11 mouse cellular contexts compared by ENCODE assay signal in genomic region chr8:107386171-107386570, GRCm38 (mm10). TPM values are rescaled to one million over a fixed set of nuclear protein-coding genes. Genes with fewer than 3 reads are reported as not detected.
DNase-seq lines count a peak whose midpoint lies in the region; ATAC-seq and TF ChIP-seq lines count a peak whose summit lies in the region.
"Had no signal": no experiment of that assay in that cellular context is flagged by ENCODE, and none has a peak within 500 bp of the region (broad histone marks: within the 10 kb centered on the region; RNA-seq: fewer than 3 reads in every experiment).

No protein-coding gene starts in this region.

- TF ChIP-seq CTCF in liver, embryonic 14.5 days (IDR thresholded peaks at IDR 0.05; ENCODE audit: low read depth): no peak

- H3K9me3 ChIP-seq in kidney, embryonic 15.5 days (replicated peaks): no peaks in the 10 kb centered on the region
- H3K9me3 ChIP-seq in liver, embryonic 14.5 days (ENCODE audit: control insufficient read depth, low read length): no peaks in the 10 kb centered on the region
- H3K9me3 ChIP-seq: neural tube, embryonic 15.5 days had no signal

- H3K4me3 ChIP-seq in kidney, embryonic 15.5 days (replicated peaks): no peak overlapping the region
- H3K4me3 ChIP-seq in liver, embryonic 14.5 days (ENCODE audit: insufficient read depth in 1 of 2, low read depth in 2 of 2, low read length in 2 of 2): no peak overlapping the region
- H3K4me3 ChIP-seq: neural tube, embryonic 15.5 days had no signal

- H3K4me1 ChIP-seq in kidney, embryonic 15.5 days: peaks cover 3% of the 10 kb centered on the region
- peaks cover 0 to 6% of the 10 kb centered on the region in 2 experiments; a peak in 2 of 4 replicates for H3K4me1 ChIP-seq in liver, embryonic 14.5 days (replicated peaks; ENCODE audit: control insufficient read depth in 2 of 2, insufficient read depth in 2 of 2, low read length in 1 of 2)

- H3K9ac ChIP-seq in kidney, embryonic 15.5 days: no peak overlapping the region
- H3K9ac ChIP-seq in liver, embryonic 14.5 days (replicated peaks): no peak overlapping the region
- H3K9ac ChIP-seq: neural tube, embryonic 15.5 days had no signal

- no peaks in the 10 kb centered on the region for H3K27me3 ChIP-seq in kidney, embryonic 15.5 days
- H3K27me3 ChIP-seq in liver, embryonic 14.5 days (ENCODE audit: control insufficient read depth, insufficient read depth, low read length): no peaks in the 10 kb centered on the region
- H3K27me3 ChIP-seq: neural tube, embryonic 15.5 days; Patski had no signal

- no peak for TF ChIP-seq EP300 in liver, embryonic 14.5 days (IDR thresholded peaks at IDR 0.05; ENCODE audit: low read depth)

- H3K4me2 ChIP-seq in kidney, embryonic 15.5 days: no peak overlapping the region
- H3K4me2 ChIP-seq in liver, embryonic 14.5 days (ENCODE audit: low read depth): no peak overlapping the region
- H3K4me2 ChIP-seq: neural tube, embryonic 15.5 days had no signal

- ATAC-seq in kidney, embryonic 15.5 days (replicated peaks; ENCODE audit: low FRiP score): no peak
- ATAC-seq in liver, embryonic 14.5 days (ENCODE audit: insufficient read depth): peak; percentile 55; the same call in 1 of the 2 replicates
- ATAC-seq: intestine, embryonic 16.5 days; Patski had no signal

- no peaks in the 10 kb centered on the region for H3K36me3 ChIP-seq in kidney, embryonic 15.5 days
- H3K36me3 ChIP-seq in liver, embryonic 14.5 days (replicated peaks; ENCODE audit: control insufficient read depth, insufficient read depth, low read depth): no peaks in the 10 kb centered on the region
- H3K36me3 ChIP-seq: neural tube, embryonic 15.5 days had no signal

- peak; percentile 33 to 53 for DNase-seq in kidney, postnatal 25 days
- peak; percentile 78 for DNase-seq in Muller cell, postnatal 12 days (ENCODE audit: inconsistent ontology term)
- DNase-seq in heart, adult 8-10 months (ENCODE audit: low spot score): peak; percentile 82
- peak in 2 of 3 experiments; percentile 33 to 36 for DNase-seq in liver, embryonic 14.5 days (ENCODE audit: low read depth in 3 of 3, low spot score in 3 of 3)
- no peak for DNase-seq in layer of hippocampus, adult 9-11 months
- no peak for DNase-seq in yolk sac, embryonic 10.5 days (ENCODE audit: low spot score)
- DNase-seq: cerebellum, postnatal 25 days had no signal

- 47% methylated on average over 5 of the region's 5 CpGs for WGBS in kidney, embryonic 15.5 days
- 7% methylated on average over 5 of the region's 5 CpGs for WGBS in liver, embryonic 14.5 days (ENCODE audit: insufficient replicate concordance)

- H3K27ac ChIP-seq in kidney, embryonic 15.5 days: no peak overlapping the region
- H3K27ac ChIP-seq in liver, embryonic 14.5 days: no peak overlapping the region
- H3K27ac ChIP-seq: neural tube, embryonic 15.5 days had no signal

RNA-seq across cellular contexts. Expression of gene Nqo1, which starts 16.8 kb away (rescaled TPM):
- polyA plus RNA-seq in kidney, embryonic 15.5 days (2015; fragmentation: Nextera tagmentation; extraction: Ambion mirVana): 10.7 and 11.5 TPM in 2 replicates
- total RNA-seq in heart, adult 8-10 months (2022): 10 to 100 TPM; 65.1 to 78.9 (median 73.5) TPM
- 6.6 and 6.9 TPM in 2 replicates for polyA plus RNA-seq in liver, embryonic 14.5 days (2012; rRNA removed)
- 15.1 and 19.0 TPM in 2 replicates for polyA plus RNA-seq in liver, embryonic 14.5 days (2014; fragmentation: Nextera tagmentation; extraction: Ambion mirVana)

RNA-seq across cellular contexts. Expression of gene Nob1, which starts 38.7 kb away (rescaled TPM):
- polyA plus RNA-seq in kidney, embryonic 15.5 days (2015; fragmentation: Nextera tagmentation; extraction: Ambion mirVana): 86.1 and 89.0 TPM in 2 replicates
- 10 to 100 TPM; 18.5 to 27.0 (median 24.6) TPM for total RNA-seq in heart, adult 8-10 months (2022)
- polyA plus RNA-seq in liver, embryonic 14.5 days (2012; rRNA removed): 24.6 and 30.9 TPM in 2 replicates
- 16.0 and 18.5 TPM in 2 replicates for polyA plus RNA-seq in liver, embryonic 14.5 days (2014; fragmentation: Nextera tagmentation; extraction: Ambion mirVana)

RNA-seq across cellular contexts. Expression of gene Wwp2, which starts 50.0 kb away (rescaled TPM):
- 42.0 and 50.4 TPM in 2 replicates for polyA plus RNA-seq in kidney, embryonic 15.5 days (2015; fragmentation: Nextera tagmentation; extraction: Ambion mirVana)
- total RNA-seq in heart, adult 8-10 months (2022): 10 to 100 TPM; 22.2 to 25.0 (median 24.2) TPM
- 12.1 and 14.7 TPM in 2 replicates for polyA plus RNA-seq in liver, embryonic 14.5 days (2012; rRNA removed)
- polyA plus RNA-seq in liver, embryonic 14.5 days (2014; fragmentation: Nextera tagmentation; extraction: Ambion mirVana): 28.0 and 33.7 TPM in 2 replicates

Comparison
In these comparisons a context has a peak if more than half of its experiments do, and no peak if none do; other contexts are left out.
1. DNase-seq: peak in kidney, postnatal 25 days (2 of 2), Muller cell, postnatal 12 days (single experiment), heart, adult 8-10 months (single experiment) and liver, embryonic 14.5 days (2 of 3); none in layer of hippocampus, adult 9-11 months (single experiment) and yolk sac, embryonic 10.5 days (single experiment).